Mouse (Mus musculus): ENCODE measurements around the gene Commd7.

GRCm38 (mm10) chr2:153580458-153580985 is 52.1 kb downstream of the Commd7 start:
- no peak for TF ChIP-seq CTCF (IDR thresholded peaks at IDR 0.05; ENCODE audit: insufficient read depth, low read depth, low read length)
- TF ChIP-seq POLR2A (IDR thresholded peaks at IDR 0.05; ENCODE audit: insufficient read depth, low read depth, low read length) = no peak
